Mouse (Mus musculus) embryonic facial prominence, embryonic 14.5 days (tissue): Measurements from ENCODE around the gene Pum3. TPM values are rescaled to one million over a fixed set of nuclear protein-coding genes. Genes with fewer than 3 reads are reported as not detected.

Experiments
- ATAC-seq: fragments of 200-750 bp; cut with Nextera tagmentation; 2 replicates; pipeline ENCODE4 v1.8.0; 2017; ENCODE audit warnings: low read depth, moderate number of reproducible peaks, moderate TSS enrichment
- DNase-seq: peaks from one replicate; pipeline ENCODE4 v3.0.0-alpha.2; 2015; ENCODE audit warnings: low spot score
- H3K27ac ChIP-seq: fragments of 300-500 bp; sonication (generic); replicated peaks from 2 replicates; pipeline ENCODE4 v1.5.1; 2014; ENCODE audit warnings: low read depth, mild to moderate bottlenecking, low read length, moderate library complexity
- H3K27me3 ChIP-seq: fragments of 300-500 bp; sonication (generic); replicated peaks from 2 replicates; pipeline ENCODE4 v1.6.1; 2014; ENCODE audit warnings: low read length; ENCODE audit not compliant: control insufficient read depth, insufficient read depth
- H3K36me3 ChIP-seq: fragments of 300-500 bp; sonication (generic); 2 replicates; pipeline ENCODE4 v1.6.1; 2014; ENCODE audit warnings: low read length, mixed read lengths; ENCODE audit not compliant: control insufficient read depth, insufficient read depth
- H3K4me1 ChIP-seq: fragments of 300-500 bp; sonication (generic); 2 replicates; pipeline ENCODE4 v1.6.1; 2014; ENCODE audit warnings: antibody characterized with exemption, low read length; ENCODE audit not compliant: control insufficient read depth, insufficient read depth
- H3K4me2 ChIP-seq: fragments of 300-500 bp; sonication (generic); 2 replicates; pipeline ENCODE4 v1.6.1; 2014; ENCODE audit warnings: low read depth, mild to moderate bottlenecking, low read length, moderate library complexity, mixed read lengths
- H3K4me3 ChIP-seq: fragments of 300-500 bp; sonication (generic); 2 replicates; pipeline ENCODE4 v1.5.1; 2014; ENCODE audit warnings: low read depth, mild to moderate bottlenecking, low read length
- H3K9ac ChIP-seq: fragments of 300-500 bp; sonication (generic); 2 replicates; pipeline ENCODE4 v1.6.1; 2014; ENCODE audit warnings: low read depth, mild to moderate bottlenecking, low read length, moderate library complexity, mixed read lengths
- H3K9me3 ChIP-seq: fragments of 300-500 bp; sonication (generic); 2 replicates; pipeline ENCODE4 v1.6.1; 2016; ENCODE audit warnings: low read length; ENCODE audit not compliant: control insufficient read depth
- whole genome bisulfite sequencing: fragments of 180-500 bp; shearing (Covaris S2); extraction: QIAGEN DNeasy Blood & Tissue Kit; methylation state at CpG from one replicate; pipeline ENCODE4 v1.1.7; 2014; 5-methylcytosine and 5-hydroxymethylcytosine counted together
- polyA plus RNA-seq: library from polyadenylated mRNA; unstranded; fragments of >200 nt; fragmentation: Nextera tagmentation; extraction: Ambion mirVana; gene quantifications from 2 replicates; pipeline ENCODE4 v1.2.1, GENCODE M21; 2014

Gene Pum3
- polyA plus RNA-seq, 1 experiment from 2014 or later = 63.9 TPM

DNA sequence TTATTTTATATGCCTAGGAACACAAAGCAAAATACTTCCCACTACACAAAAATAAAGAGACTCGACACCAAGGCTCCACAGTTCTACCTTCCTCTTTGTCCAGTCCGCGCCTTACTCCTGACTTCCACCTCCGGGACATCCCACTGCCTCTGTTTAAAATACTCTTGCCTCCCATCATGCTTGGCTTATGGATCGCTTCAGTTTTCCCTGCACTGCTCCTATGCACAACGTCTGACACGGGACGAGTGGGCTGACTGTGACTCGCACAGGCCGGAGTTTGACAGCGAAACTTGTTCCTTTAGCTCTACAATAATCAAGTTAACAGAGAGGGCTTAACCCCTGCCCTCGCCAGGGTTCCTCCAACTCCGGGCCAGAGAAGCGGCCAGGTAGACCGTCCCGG lies 344 bp downstream of the Pum3 start:
- peak; percentile 2 for DNase-seq
- Histone ChIP-seq H3K4me2 (peak overlapping the region; percentile 78), H3K27me3 (no peaks in the 10 kb centered on the region), H3K4me3 (peak overlapping the region; percentile 78), H3K4me1 (peaks cover 16% of the 10 kb centered on the region), H3K9ac (peak overlapping the region; percentile 70), H3K27ac (peak overlapping the region; percentile 56; the same call in 1 of the 2 replicates), H3K36me3 (peaks cover 16% of the 10 kb centered on the region), H3K9me3 (no peaks in the 10 kb centered on the region)
- peak; percentile 15; the same call in 1 of the 2 replicates for ATAC-seq
- WGBS = under 1% methylated on average over 14 of the region's 16 CpGs

- H3K4me2 ChIP-seq = no peak overlapping the region
- H3K4me1 ChIP-seq = peaks cover 16% of the 10 kb centered on the region
- no peaks in the 10 kb centered on the region for H3K9me3 ChIP-seq
- DNase-seq (no peak), ATAC-seq (no peak)
- H3K27me3 ChIP-seq = no peaks in the 10 kb centered on the region
- 66% methylated on average over 2 of the region's 2 CpGs for WGBS
- peaks cover 28% of the 10 kb centered on the region for H3K36me3 ChIP-seq
- no peak overlapping the region for H3K27ac ChIP-seq
- H3K4me3 ChIP-seq = no peak overlapping the region
- H3K9ac ChIP-seq = no peak overlapping the region
Measured at GRCm38 (mm10) chr19:27427865-27428264, 1.8 kb downstream of the Pum3 start.

- no peak for ATAC-seq
- Histone ChIP-seq H3K4me2 (no peak overlapping the region), H3K4me3 (no peak overlapping the region), H3K9me3 (no peaks in the 10 kb centered on the region), H3K9ac (no peak overlapping the region), H3K27me3 (no peaks in the 10 kb centered on the region), H3K4me1 (peaks cover 16% of the 10 kb centered on the region), H3K36me3 (peaks cover 41% of the 10 kb centered on the region), H3K27ac (no peak overlapping the region)
- DNase-seq = peak; percentile 19
- 73% methylated on average over 1 of the region's 1 CpGs for WGBS
Measured at GRCm38 (mm10) chr19:27426451-27426850, 3.2 kb downstream of the Pum3 start.

DNA sequence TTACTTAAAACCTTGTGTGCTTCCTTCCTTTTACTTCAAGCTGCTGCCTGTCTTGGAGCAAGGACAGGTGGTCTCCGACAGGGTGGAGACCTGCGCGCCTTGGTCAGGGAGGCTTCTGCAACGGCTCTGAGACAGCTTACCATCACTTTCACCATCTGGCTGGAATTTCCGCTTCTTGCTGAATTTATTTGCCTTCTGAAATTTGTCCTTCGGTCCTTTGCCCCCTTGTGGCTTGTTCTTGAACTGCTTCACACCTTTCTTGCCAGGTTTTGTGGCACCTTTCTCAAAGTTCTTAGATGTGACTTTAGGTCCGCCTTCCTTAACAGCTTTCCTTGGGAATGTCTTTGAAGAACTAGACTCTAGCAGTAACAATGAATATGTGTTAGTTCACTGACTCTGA lies 4.0 kb downstream of the Pum3 start:
- DNase-seq (peak; percentile 38), ATAC-seq (no peak)
- Histone ChIP-seq H3K4me2 (no peak overlapping the region), H3K27ac (no peak overlapping the region), H3K4me1 (peaks cover 9% of the 10 kb centered on the region), H3K4me3 (no peak overlapping the region), H3K36me3 (peaks cover 48% of the 10 kb centered on the region), H3K9me3 (no peaks in the 10 kb centered on the region), H3K9ac (no peak overlapping the region), H3K27me3 (no peaks in the 10 kb centered on the region)
- WGBS = 52% methylated on average over 7 of the region's 7 CpGs

- Histone ChIP-seq H3K36me3 (peaks cover 79% of the 10 kb centered on the region), H3K9me3 (no peaks in the 10 kb centered on the region), H3K4me1 (no peaks in the 10 kb centered on the region), H3K4me2 (no peak overlapping the region), H3K9ac (no peak overlapping the region), H3K27ac (no peak overlapping the region), H3K4me3 (no peak overlapping the region), H3K27me3 (no peaks in the 10 kb centered on the region)
- ATAC-seq = no peak
- DNase-seq = no peak
- 84% methylated on average over 4 of the region's 4 CpGs for WGBS
Measured at GRCm38 (mm10) chr19:27417375-27417774, 12.2 kb downstream of the Pum3 start.

DNA sequence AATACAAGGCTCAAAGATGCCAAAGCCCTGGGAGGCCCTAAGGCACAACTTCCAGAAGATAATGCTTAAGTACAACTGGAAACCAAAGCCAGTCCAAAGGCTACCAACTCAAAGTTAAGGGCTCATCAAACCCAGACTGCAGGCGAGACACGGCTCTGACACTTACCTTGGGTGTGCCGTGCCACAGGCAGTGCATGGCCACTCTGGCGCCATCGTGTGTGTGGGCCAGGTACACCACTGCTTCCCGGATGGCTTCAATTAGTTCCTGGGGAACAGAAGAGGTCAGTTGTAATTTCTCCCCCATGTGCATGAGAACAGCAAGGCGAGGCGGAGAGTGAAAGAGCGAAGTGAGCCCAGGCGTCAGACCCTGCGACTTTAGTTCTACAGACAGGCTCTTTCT lies 13.1 kb downstream of the Pum3 start:
- 0 out of 2 replicates have a peak, but pooled peaks have one; percentile 68 for ATAC-seq
- no peaks in the 10 kb centered on the region for H3K4me1 ChIP-seq
- peak; percentile 46 for DNase-seq
- H3K4me3 ChIP-seq = no peak overlapping the region
- peaks cover 78% of the 10 kb centered on the region for H3K36me3 ChIP-seq
- no peak overlapping the region for H3K9ac ChIP-seq
- WGBS = 49% methylated on average over 11 of the region's 11 CpGs
- no peaks in the 10 kb centered on the region for H3K27me3 ChIP-seq
- H3K27ac ChIP-seq = no peak overlapping the region
- no peaks in the 10 kb centered on the region for H3K9me3 ChIP-seq
- H3K4me2 ChIP-seq = no peak overlapping the region

- DNase-seq (no peak), ATAC-seq (no peak)
- Histone ChIP-seq H3K27me3 (no peaks in the 10 kb centered on the region), H3K36me3 (peaks cover 65% of the 10 kb centered on the region), H3K4me1 (no peaks in the 10 kb centered on the region), H3K4me2 (no peak overlapping the region), H3K9ac (no peak overlapping the region), H3K27ac (no peak overlapping the region), H3K4me3 (no peak overlapping the region), H3K9me3 (no peaks in the 10 kb centered on the region)
- WGBS = 85% methylated on average over 4 of the region's 4 CpGs
Measured at GRCm38 (mm10) chr19:27411340-27411739, 18.3 kb downstream of the Pum3 start.

DNA sequence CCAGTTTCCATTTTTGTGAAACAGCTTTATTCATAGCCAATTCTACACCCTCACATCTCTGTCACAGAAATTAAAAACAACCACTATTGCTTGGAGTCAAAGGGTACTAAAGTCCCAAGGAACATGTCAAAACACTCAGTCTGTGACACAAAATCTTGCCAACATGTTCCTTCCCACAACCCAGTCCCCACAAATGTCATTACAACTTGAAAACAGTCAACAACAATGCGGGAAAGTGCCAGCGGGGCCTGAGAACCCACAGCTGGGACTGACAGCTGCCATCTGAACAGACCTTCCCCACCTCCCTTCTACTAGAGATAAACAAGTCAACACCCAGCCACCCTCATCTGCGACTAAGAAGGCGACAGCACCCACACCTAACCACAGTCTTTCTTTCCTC lies 18.9 kb downstream of the Pum3 start:
- 89% methylated on average over 4 of the region's 4 CpGs for WGBS
- no peaks in the 10 kb centered on the region for H3K4me1 ChIP-seq
- no peaks in the 10 kb centered on the region for H3K9me3 ChIP-seq
- DNase-seq = no peak
- no peak for ATAC-seq
- no peak overlapping the region for H3K4me3 ChIP-seq
- H3K36me3 ChIP-seq = peaks cover 59% of the 10 kb centered on the region
- H3K9ac ChIP-seq = no peak overlapping the region
- H3K27ac ChIP-seq = no peak overlapping the region
- no peaks in the 10 kb centered on the region for H3K27me3 ChIP-seq
- no peak overlapping the region for H3K4me2 ChIP-seq

DNA sequence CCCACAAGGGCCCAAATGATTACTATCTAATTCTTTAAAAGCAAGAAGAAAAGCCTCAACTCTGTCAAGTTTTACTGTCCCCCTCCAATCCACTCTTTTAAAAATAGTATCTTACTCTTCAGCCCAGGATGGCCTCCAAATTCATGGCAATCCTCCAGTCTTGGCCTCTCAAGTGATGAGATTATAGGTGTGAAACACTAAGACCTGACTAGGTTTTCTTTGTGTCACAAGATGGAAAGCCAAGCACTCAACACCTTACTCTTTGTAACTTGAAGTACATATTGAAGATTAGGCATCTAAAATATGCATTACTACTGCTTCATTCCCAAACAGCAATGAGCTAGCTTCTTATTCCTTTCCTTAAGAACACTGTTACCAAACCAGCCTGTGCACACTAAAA lies 19.8 kb downstream of the Pum3 start:
- no peak overlapping the region for H3K4me2 ChIP-seq
- DNase-seq (no peak), ATAC-seq (no peak)
- peaks cover 52% of the 10 kb centered on the region for H3K36me3 ChIP-seq
- no peak overlapping the region for H3K4me3 ChIP-seq
- no peaks in the 10 kb centered on the region for H3K27me3 ChIP-seq
- no peak overlapping the region for H3K9ac ChIP-seq
- no peaks in the 10 kb centered on the region for H3K9me3 ChIP-seq
- no peaks in the 10 kb centered on the region for H3K4me1 ChIP-seq
- H3K27ac ChIP-seq = no peak overlapping the region
